Mouse (Mus musculus) gastrocnemius, postnatal 4 days (tissue): ENCODE data around the gene Gm49450. TPM values are rescaled to one million over a fixed set of nuclear protein-coding genes. Genes with fewer than 3 reads are reported as not detected.
A peak's percentile ranks its signal among the peaks of the same experiment; 100 is the strongest.
"Not testable (repeated sequence)": the region's sequence is repeated elsewhere in the genome, so short reads cannot be mapped to it uniquely, and the experiment has no call there.

Source experiments
- DNase-seq, 2 experiments: peaks; one replicate each; pipeline ENCODE4 v3.0.0; 2021 to 2022; ENCODE audit warnings: low spot score in 2 of 2, mixed read lengths in 2 of 2
- total RNA-seq, 2 experiments: library from RNA; stranded (reverse); gene quantifications; 2 replicates each; pipeline ENCODE4 v1.2.3; 2021

The Gm49450 gene
- total RNA-seq, 2 experiments from 2014 or later: not detected

DNA sequence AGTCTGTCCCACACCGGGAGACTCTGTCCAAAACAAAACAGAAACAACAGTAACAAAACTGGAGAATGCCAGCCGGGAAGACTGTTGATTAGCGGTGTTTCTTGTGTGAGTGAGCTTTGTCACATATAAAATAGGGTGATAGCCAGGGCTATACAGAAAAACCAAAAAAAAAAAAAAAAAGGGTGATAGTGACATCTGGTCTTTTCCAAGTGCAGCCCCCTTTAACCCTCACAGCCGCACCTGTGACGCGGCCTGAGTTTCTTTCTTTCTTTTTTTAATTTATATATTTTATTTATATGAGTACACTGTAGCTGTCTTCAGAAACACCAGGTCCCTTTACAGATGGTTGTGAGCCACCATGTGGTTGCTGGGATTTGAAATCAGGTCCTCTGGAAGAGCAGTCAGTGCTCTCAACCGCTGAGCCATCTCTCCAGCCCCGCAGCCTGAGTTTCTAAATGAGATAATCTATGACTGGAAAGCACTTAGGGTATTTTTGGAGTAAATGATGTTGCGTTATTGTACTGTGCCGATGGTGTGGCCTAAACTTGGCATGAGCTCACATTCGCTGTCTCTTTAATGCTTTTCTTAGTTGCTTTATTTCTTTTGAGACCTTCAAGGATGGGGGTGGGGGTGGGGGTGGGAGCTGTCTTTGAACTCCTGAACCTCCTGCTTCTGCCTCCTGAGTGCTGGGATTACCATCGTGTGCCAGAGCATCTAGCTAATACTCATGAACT is 32.8 kb upstream of the Gm49450 start:
- DNase-seq: no peak

DNA sequence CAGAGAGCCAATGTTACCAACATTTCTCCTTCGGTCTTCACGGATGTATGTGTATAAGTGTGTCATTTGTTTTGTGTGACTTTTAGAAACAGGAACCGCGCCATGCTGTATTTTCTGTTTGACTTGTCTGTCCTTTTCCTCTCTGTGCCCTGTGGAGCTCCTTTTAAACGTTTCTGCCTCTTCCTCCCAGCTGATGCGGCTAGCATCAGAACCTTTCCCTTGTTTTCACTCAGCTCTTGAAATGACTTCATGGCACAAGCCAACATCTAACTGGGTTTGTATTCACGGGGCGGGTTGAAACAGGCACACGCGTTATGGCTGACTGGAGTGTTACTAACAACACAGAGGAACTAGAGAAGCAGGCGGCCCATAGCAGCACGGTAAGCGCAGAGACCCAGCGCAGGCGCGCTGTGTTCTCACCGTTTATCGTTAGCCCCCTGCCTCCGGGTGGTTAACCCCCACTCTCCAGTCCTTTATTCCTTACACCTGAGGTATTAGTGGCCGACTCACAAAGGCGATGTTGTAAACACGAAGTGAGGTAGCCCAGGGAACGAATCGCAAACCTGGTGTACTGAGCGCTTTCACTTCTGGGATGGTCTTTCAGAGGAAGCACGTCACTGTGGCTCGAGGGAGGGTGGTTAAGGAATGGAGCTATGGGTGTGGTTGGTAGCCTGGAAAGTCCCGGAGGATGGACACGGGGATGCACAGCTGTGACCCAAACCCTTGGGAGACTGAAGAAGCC is 32.1 kb upstream of the Gm49450 start:
- peak; percentile 59 to 68 for DNase-seq

DNA sequence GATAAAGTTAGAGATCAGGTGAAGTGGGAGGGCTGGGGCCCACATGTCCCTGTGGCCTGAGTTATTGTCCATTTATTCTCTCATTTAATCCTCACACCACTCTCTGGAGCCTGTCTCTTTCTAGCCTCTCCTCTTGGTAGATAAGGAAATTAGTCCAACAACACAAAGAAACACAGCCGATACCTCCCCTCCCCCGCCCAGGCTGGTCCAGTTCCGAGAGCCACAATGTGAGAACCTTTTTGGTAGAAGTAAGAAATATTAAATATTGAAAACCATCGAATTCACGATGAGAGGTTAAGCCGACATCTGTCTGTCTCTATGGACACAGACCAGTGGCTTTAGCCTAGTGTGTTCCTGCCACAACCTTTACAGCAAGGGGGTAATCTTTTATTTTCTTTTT is 31.3 kb upstream of the Gm49450 start:
- no peak for DNase-seq

DNA sequence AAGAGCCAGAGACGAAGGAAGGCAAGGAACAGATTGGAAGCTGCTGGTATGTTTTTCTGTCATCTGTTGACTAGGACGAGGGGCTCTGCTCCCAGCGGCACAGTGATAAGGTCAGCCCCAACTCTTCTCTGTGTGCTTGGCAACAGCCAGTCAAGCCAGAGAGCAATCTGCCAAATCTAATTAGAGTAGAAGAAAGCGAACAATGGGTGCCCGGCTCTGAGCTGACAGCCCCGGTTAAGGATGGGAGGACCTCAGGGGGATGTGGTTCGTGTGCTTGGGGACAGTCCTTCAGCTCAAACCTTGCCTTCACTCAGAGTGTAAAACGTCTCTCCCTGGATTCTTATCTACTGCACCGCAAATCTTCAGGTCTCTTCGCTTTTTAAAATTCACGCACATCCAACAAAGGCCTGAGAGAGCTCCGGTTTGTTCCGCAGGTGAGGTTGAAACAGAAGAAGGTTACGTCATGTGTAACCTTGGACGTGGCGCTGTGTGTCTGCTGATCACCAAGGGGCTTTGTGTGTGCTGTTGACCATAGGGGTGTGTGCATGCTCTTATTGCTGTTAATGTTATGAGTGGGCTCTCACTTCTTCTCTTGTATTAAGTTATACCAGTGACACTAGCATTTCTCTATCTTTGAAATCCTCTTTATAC is 30.2 kb upstream of the Gm49450 start:
- no peak for DNase-seq

DNA sequence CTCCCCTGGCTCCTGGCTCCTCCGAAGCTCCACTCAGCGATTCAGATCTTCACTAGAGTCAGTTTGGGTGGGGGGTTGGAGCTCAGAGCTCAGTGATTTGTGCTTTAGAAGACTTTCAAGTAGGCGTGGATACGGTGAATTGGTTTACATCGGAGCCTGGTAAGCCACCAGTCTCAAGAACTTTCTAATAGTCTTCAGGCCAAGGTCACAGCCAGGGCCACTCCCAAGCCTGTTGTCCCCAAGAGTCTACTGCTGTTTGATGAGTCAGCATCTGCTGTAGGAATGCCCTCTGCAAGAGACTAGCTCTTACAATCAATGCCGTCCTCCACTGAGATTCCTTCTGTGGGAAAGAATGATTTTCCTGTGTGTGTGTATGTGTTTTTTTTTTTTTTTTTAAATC is 28.7 kb upstream of the Gm49450 start:
- DNase-seq: no peak

DNA sequence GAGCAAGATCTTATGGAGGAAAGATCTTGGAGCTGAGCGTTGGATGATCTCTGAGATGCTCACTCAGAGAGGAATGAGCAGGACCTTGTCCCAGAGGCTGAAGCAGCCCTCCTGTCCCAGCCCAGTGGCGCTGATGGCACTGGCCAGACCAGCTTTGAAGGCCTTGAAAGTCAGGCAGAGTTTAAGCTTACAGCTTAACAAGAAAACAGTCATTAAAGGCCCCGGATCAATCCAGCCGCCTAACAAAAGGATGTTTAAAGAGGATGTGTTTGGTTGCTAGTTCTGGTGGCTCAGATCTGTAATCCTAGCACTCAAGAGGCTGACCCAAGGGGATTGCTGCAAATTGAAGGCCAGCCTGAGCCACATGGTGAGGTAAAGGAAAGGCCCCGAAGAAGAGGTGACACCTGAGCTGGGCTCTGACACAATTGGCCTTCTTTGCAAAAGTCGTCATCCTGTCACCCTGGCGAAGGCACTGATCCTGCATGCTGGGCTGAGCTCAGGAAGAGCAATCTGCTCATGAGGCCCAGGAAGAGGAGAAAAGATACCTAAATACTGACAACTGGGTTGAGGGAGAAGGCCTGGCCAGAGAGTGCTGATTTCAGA is 26.8 kb upstream of the Gm49450 start:
- DNase-seq: no peak

DNA sequence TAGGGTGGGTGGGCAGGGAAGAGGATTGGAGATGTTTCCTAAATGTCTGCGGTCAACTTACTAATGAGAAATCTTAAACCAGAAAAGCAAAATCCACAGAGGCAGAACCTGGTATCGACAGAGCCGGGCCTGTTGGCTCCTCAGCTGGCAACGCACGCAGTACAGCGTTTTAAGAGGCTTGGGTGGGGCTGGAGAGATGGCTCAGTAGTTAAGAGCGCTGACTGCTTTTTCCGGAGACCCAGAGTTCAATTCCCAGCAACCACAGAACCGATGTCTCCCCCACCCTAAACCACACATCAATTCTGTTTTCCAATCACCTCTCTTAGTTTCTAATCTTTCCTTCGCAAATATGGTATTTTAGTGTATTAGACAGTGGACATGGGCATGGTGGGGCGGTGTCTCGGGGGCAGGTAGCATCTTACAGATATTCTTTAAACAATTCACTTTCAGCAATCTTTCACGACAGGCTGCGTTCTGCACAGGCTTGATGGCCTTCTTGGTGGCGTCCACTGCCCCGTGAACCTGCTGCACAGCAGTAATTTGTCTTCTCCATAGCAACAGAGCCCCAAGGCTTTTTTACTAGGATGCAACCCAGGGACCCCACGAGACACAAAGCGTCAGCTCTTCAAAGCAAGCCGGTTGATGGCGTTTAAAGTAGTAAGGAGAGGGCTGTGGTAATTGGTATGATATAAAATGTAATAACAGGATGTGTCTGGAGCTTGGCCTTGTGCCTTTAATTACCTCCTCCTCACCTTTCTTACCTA is 25.2 kb upstream of the Gm49450 start:
- DNase-seq: no peak

DNA sequence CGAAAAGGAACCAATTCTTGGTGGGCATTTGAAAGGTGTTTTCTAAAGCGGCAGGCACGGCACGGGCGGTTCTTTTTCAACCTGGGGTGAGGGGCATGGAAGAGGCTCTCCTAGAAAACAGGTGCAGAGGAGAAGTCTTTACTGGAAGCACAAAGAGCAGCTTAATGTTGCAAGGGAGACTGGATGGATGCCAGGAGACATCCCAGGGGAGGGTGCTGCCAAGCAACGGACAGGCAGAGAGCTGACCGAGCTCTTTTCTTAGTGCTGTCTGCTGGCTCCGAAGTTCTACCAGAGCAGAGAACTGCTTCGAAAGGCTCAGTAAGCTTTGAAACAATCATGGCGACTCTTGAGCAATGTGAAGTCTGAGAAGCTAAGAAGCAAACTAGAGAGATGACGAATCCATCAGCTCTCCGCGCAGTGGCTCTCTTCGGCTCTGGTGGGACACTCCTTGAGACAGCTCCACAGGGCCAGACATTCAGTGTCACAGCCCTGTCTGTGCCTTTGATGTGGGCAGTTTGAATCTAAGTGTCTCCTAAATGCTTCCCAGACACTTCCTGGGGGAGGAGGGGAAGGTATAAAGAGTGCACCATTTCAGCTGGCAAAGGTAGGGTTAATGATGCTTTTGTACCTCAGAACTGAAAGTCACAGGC is 24.5 kb upstream of the Gm49450 start:
- peak; percentile 61 to 83 for DNase-seq

DNA sequence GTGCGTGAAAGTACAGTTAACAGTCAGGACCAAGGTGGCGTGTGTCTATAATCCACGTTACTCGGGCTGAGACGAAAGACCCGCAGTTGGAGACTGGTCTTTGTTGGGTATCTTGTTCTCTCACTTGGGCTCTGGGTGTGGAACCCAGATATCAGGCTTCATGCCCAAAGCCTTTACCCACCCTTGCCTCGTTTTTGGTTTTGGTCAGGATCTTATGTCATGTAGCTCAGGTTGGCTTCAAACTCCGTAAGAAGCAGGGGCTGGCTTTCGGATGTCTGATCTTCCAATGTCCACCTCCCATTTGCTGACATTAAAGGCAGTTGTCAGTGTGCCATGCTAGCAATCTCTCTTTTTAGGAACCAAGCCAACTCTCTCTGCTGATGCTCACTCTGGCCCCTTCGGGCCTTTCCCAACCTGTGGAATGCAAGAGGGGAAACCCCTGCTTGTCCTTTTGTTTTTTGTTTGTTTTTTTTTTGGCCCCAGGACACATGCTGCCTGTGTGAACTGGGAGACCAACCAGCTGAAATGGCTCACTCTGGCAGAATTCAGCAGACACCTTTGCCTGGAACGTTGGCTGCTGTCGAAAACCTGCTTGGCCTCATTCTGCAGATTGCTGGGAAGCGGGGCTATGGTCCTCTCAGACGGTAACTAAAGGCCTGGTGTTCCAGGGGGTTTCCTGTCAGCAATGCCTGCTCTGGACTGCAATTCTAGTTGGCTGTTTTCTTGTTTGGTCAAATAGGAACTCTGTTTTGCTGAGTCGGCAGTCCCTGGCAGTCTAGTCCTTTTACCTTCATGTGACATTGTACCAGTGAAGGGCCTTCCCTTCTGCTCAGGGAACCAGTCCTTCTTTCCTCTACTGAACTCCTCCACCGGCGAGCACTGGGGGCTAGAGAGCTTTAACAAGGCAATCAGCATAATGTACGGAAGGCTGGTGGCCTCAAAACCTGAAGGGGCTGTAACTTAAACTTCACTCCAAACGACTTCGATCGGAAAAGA is 23.7 kb upstream of the Gm49450 start:
- DNase-seq: no peak

DNA sequence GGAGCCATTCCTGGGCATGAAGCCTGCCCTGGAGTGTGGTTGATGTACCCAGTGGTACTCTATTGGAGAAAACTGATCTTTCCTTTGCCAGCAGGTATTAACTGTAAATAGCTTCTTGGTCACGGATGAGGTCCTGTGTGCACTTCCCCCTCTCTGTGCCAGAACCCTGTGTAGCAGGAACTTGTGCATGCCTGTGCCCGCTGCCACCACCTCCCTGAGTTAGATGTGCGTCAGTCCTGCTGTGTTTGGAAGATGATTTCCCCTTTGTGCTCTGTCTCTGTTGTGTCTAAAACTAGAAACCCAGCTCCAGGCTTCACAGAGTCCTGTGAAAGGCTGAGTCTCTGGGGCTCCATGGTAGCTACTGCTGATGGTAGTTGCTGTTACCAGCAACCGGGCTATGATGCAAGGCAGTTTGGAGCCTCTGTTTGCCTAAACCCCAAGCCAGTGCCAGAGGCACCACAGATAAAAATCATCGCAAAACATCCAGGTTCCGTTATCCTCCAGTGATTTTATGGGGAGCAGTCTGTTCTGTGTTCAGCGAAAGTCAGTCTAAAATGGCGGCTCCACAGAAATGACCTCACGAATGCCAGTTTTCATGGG is 19.8 kb upstream of the Gm49450 start:
- DNase-seq: no peak

DNA sequence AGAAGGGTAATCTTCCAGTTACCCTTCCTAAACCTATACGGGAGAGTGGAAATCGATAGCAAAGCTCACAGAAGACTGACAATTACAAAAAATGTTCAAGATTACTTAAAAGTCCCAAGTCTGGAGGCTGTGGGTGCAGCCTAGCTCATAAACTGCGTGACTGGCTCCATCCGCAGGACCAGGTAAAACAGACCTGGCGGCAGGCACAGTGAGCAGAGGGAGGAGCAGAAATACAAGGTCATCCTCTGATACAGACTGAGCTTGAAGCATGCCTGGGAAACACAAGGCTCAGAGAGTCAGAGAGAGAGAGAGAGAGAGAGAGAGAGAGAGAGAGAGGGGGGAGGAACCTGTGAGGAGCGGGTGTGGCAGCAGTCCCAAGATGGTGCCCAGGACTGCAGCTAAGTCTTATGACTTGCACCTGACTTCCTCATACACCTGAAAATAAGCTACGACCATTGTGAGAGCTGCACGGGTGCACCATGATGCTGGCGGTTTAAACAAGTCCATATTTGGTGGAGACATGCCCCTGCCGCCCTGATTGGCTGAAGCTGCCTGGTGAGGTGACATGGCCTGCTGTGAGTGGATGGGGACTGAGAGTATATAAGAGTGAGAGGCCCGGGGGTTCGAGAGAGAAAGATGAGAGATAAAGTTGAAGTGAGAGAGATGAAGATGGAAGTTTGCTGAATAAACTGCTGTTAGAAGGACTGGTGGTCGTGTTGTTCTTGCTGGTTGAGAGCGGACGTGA is 18.4 kb upstream of the Gm49450 start:
- not testable (repeated sequence) for DNase-seq

DNA sequence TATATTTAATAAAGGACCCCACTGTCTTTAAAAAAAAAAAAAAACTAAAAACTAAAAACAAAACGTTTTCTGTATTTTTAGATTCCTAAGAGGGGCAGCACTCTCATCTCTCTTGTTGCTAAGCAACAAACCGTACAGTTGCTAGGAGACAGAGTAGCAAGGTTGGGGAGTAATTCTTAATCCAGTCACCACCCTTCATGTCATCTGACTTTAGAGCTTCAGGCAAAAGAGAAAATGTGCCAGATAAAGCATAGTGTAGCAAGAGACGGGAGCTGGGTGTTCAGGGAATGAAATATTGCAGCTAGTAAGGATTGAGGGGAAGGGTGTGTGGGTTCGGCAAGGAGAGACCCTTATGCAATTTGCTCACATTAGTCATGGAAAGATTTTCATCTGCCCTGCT is 17.8 kb upstream of the Gm49450 start:
- DNase-seq: no peak

DNA sequence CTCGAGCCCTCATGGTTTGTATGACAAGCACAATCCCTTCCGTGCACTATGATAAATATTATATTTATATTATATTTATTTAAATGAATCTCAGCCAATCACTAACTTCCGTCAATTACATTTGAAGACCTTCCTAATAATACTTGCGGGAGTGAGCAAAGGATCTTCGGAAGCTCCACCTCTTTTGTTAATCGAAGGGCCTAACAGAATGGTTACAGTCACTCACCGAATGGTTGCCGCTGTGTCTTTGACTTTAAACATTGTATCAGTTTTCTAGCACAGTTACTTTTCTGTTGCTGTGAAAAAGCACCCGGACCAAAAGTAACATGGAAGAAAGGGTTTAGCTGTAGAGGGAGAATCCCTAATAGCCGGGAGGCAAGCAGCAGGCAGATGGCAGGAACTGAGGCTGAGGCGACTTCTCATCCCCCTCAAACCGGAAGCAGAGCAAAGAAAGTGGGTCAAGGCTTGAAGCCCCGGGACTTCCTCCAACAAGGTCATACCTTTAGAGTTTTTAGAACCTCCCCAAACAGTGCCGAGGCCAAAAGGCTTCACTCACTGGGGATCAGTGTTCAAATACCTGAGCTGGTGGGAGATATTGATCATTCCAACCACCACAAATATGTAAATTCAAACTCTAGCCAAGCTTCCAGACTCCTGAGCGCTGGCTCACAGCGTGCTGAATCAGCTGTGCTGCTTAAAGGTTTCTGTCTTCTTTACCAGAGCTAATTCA is 16.2 kb upstream of the Gm49450 start:
- DNase-seq: no peak

DNA sequence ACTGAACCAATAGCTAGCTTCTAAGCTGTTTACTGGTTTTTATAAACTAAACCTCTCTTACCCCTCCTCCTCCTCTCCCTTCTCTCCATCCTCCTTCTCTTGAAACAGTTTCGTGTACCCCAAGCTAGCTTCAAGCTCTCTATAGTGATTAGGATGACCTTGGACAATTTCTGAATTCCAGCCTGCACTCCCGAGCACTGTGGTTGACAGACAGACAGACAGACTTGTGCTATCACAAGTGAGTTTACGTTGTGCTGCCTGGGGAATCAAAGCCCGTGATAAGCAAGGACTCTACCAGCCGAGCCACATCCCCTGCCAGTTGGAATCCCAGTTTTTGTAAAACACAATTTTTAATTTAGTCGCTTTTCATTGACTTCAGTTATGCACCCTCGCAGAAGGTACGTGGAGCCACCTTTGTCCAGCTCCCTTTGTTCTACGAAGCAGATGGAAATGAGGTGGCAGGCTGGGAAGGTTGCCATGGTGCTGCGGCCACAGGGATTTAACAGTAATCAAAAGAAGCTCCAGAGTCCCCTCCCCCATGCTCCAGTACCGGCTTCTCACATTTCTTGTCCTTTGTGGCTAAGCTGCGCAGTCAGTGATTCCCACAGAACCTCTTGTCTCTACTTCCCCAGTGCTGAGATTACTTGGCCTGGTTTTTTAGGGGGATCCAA is 15.5 kb upstream of the Gm49450 start:
- DNase-seq: peak in 1 of 2 experiments; percentile 57

DNA sequence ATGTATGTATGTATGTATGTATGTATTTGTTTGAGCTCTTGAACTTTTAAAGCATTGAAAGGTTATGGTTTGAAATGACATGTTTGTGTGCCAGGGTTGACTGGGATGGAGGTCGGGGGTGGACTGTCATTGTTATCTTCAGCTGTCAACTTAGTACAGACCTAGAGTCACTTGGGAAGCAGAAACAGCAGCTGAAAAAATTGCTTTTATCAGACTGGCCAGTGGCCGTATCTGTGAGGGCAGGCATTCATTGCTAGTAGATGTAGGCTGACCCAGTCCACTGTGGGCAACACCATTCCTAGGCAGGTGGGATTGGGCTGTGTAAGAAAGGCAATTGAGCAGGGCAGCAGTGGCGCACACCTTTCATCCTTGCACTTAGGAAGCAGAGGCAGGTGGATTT is 6.2 kb upstream of the Gm49450 start:
- no peak for DNase-seq

DNA sequence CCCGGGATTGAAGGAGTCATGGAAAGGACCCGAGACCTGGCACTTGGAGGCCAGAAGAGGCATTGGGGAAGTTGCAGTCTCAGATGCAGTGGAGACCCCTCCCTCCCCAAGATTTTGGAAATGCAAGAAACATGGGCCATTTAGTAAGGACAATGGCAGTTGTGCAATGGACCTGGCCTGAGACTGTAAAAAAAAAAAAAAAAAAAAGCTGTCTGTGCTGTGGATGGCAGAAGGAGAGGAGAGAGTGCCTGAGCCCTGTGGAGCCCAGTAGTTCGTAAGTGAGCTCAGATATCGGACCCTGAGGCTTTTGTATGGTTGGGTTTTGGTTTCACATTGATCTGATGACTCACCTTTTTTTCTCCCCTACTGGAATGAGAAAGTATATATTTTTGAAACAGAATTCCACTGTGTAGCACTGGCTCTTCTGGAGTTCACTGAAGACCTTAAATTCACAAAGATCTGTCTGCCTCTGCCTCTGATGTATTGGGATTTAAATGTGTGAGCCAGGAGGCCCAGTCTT is 5.6 kb upstream of the Gm49450 start:
- no peak for DNase-seq

DNA sequence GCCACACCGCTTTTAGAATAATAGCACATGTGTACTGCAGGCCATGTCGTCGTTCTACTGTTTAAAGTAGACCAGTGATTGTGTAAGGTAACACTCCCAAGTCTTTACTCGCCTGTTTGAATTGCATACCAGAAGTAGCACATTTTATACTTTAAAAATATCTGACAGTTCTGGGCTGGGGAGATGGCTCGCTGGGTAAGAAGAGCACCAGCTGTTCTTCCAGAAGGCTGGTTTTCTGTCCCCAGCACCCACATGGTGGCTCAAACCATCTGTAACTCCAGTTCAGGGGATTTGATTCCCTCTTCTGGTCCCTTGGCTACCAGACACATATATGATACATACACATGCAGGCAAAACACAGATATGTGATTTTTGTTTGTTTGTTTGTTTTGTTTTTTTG is 4.1 kb upstream of the Gm49450 start:
- DNase-seq: no peak
